Mouse (Mus musculus): ENCODE data around the gene Slc2a10.

Gene Slc2a10

DNA sequence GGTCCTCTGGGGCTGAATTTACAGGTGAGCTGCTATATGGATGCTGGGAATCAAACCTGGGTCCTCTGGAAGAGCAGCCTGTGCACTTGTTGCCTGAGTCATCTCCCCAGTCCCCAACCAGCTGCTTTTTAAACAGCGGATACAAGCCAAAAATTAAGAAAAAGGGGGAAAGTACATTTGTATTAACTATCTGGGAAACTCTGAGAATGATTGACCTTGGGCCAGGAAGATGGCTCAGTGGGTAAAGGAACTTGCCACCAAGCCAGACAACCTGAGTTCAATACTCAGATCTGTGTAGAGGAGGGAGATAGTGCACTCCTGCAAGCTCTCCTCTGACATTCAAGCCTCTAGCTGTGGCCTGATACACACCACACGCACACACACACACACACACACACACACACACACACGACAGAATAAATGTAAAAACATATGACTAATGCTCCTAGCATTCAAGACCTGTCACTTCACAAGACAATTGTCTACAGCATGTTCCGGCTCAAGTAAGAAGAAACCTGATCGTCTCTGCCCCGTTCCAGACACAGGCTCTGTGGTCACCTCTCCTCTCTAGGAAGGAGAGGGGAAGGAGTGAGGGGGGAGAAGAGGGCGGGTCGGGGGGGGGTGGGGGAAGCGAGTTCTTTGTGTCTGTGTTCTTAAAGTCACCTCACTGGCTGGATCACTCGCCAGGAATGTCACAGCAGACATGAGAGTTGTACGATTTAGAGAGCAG, 56.1 kb downstream of the Slc2a10 start:
- DNase-seq (ENCODE audit: low spot score): no peak

DNA sequence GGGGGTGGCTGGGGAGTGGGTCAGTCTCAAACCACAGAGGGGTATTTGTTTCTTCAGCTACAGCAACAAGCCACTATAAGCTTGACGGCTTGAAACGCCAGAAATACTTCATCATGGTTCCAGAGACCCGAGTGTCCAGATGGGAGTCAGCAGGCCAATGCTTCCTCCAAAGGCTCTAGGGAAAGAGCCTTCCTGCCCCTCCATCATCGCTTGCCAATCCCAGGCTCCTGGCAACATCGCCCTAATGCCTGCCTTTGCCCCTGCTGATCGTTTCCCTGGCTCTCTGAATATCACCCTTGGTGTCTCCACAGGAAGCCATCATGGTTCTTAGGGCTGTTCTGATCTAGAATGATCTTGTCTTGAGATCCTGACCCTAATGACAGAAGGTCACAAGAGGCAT, 58.3 kb downstream of the Slc2a10 start:
- no peak for DNase-seq (ENCODE audit: low spot score)

DNA sequence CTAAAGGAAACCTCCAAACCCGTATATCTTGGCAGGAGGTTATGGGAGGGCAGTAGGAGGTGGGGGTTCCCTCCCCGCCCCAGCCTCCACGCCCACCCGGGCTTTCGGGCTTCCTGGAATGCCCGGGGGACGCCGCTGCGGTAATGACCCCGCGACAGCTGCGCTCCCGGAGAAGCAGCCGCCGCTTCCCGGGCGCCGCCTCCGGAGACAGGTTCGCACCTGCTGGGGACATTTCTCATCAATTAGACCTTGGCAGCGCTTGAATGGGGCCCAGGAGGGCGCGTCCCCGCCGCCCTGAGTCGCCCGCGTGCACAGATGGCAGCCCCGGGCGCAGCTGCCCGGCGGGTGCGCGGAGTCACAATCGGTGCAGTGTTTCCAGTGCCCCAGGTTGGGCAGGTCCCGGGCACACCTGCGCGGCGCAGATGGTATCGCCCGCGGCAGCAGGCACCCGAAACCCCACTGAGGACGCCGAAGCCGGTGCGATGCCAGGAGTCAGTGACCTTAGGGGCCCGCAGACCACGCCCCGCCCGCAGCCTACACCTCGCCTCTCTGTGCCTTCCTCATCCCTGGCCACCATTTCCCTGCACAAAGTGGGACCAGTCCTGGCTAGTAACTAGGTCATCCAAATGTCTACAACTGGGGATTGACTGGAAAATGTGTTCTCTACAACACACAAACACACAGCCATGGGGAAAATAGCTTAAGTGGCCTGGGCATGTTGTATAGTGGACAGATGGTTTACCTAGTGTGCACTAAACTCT, 59.9 kb downstream of the Slc2a10 start:
- DNase-seq (ENCODE audit: low spot score): peak; percentile 32

DNA sequence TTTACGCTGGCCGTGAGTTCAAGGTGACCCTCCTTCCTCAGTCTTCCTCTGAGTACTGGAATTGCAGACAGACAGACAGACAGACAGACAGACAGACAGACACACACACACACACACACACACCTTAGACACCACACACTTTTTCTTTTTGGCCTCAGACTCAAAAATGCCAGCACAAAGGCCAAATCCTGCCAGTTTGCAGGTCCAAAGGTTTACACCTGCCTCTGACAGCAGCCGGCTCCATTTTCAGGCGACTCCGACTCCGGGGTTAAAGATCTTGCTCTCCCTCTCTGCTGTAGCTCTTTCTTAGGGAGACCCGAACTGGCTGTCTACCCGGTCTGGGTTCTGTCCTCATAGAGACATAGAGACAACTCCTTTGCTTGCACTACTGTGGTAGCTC, 60.5 kb downstream of the Slc2a10 start:
- no peak for DNase-seq (ENCODE audit: low spot score)

DNA sequence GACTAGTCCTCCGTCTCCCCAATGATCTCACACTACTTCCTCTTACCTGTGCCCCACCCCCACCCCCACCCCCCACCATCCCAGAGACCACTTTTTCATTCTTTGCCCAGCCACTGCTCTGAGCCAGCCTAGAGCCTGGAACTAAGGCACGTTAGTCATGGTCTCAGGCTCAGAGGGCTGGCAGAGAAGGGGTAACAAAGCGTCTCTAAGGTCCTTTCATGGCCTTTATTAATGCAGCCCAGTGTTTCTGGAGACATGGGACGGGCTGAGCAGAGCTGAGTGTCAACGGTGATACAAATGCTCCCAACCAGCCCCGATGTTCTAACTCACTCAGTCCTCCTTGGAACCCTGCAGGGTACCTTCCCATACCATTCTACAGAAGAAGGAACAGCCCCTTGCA, 61.0 kb downstream of the Slc2a10 start:
- no peak for DNase-seq (ENCODE audit: low spot score)

DNA sequence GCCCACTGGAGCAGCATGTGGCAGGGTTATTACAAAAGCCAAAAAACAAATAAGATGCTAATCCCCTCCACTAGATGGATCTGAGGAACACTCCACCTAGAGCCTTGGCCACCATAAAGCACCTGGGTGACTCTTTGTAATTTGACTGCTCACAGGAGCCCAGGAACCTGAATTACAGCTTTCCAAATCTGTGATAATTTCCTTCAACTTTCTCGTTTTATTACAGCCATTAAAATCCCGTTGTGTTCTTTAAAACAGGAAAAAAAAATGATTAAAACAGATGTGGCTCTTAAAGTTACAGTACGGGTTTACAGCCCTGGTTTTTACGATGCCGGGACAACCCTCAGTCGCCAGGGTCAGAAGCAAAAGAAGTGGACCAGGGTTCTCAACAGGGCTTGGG, 63.3 kb downstream of the Slc2a10 start:
- no peak for DNase-seq (ENCODE audit: low spot score)

DNA sequence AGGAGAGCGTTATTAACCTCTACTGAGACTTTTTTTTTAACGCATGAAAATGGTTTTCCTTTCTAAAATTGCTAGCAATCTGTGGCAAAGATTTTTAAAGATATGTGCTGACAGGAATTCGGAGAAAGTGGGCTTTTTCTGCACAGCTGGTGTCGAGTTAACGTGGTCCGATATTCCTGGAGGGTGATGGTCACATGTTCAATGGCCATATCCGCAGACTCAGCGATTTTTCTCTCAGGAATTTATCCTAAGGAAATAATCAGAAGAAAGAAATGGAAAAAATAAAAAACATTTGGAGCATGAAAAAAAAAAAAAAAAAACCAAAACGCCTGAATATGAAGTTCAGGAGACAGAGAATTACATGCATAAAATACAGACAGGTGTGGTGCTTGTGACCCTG, 64.2 kb downstream of the Slc2a10 start:
- DNase-seq (ENCODE audit: low spot score): no peak

DNA sequence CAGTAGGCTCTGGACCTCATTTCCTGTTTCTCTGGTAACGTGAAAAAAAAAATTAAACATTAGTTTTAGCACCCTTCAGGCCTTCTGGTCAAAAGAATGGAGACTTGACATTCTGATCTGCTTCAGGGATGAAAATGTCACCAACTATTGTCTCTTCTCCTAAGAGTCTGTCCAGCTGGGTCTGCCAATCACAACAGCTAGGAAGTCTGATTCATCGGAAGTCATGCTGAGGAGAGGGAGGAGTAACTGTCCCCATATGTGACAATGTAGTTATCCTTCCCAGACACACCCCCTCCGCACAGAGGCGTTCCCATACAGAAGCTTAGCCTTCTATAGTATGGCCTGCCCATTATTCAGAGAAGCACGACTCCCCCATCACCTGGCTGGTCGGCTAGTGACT, 65.3 kb downstream of the Slc2a10 start:
- DNase-seq (ENCODE audit: low spot score): no peak
